Mouse (Mus musculus) left cerebral cortex, adult 11 months (tissue): ENCODE data around the gene Lrrc4.
A peak's percentile ranks its signal among the peaks of the same experiment; 100 is the strongest.

Experiments used
- DNase-seq: peaks from one replicate; pipeline ENCODE4 v3.0.0; 2022; ENCODE audit warnings: low spot score

Gene Lrrc4

DNA sequence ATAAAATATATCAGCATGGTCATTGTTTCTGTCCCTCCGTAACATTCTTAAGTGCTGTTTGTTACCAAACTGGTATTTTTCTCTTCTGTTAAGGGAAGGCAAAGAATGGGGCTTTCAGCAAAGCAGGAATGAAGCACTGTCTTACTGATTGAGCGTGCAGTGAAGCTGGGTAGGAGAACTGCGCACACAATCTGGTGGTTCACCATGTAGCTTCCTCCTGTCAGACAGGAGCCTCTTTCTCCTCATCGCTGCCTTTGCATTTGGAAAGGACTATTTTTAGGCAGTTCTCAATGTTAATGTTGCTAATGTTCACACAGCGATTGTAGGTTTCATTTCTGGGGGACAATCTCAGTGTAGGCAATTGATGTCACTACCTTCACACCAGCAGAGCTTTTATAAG, 162.3 kb downstream of the Lrrc4 start:
- DNase-seq: no peak

- no peak for DNase-seq
These were observed 164.0 kb downstream of the Lrrc4 start for GRCm38 (mm10) chr6:28667586-28667985.

DNA sequence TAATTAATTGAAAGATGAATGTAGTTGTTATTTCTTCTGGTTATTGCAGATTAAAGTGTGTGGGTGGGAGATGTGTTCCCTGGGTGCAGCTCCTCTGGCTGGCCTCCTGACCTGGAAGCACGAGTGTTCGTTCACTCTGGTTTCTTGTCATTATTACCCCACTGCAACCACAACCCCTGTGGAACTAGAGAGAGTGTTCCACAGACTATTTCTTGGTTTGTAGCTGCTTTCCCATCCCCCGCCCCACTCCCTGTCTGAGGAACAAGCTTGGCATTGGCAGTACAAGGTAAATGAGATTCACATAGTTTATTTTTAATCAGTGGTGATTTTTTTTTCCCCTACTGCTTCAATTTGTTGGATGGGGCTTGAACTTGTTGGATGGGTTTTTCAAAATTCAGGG, 166.8 kb downstream of the Lrrc4 start:
- DNase-seq: no peak

DNA sequence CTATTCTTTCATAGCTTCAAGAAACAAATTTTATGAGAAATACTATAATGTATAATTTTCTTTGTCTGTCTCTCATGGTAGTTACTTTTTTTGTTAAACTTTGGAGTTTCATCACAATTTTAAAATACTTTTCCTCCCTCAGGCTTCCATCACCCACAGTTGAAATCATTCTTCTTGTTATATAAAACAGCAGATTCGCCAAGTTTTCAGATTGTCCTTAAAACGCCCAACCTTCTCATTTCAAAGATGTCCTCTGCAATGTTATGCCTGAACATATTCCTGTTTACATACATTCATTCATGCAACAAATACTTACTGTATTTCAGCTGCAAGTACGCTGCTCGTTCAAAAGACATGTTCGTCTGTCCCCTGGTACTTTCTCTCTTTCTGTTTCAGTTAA, 167.9 kb downstream of the Lrrc4 start:
- no peak for DNase-seq

GRCm38 (mm10) chr6:28663004-28663403, 168.5 kb downstream of the Lrrc4 start:
- DNase-seq: no peak

DNA sequence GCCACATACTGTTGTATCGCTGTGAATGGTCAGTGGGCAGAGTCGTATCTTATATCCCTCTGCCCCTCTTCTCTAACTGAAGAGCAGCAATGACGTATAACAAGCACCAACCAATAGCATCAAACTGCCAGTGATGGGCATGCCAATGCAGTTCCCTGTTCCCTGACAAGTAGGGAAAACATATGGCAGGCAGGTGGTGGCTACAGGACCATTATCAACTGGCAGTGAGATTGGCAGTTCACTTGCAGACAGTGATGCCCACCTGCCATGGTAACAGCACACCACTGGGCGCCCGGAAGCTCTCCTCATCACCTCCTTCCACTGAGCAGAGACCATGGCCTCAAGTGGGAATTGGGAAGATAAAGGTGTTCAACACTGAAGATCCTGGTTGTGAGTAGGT, 175.0 kb downstream of the Lrrc4 start:
- no peak for DNase-seq

DNA sequence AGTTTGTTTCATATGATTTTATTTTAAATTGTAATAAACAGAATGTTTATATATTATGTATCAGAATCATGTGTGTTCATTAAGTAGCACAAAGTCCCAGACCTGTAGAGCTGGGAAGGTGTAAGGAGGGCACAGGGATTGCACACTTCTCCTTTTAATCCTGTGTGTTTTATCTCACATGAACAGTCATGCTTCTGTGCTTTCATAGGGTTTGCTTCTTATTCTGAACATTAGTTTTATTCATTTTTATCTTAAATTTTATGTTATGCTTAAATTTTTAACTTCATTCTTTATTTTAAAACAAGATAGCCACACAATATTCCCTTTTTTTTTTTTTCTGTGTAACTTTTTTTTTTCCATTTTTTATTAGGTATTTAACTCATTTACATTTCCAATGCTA, 186.3 kb downstream of the Lrrc4 start:
- no peak for DNase-seq

GRCm38 (mm10) chr6:28642909-28643308, 188.6 kb downstream of the Lrrc4 start:
- no peak for DNase-seq

DNA sequence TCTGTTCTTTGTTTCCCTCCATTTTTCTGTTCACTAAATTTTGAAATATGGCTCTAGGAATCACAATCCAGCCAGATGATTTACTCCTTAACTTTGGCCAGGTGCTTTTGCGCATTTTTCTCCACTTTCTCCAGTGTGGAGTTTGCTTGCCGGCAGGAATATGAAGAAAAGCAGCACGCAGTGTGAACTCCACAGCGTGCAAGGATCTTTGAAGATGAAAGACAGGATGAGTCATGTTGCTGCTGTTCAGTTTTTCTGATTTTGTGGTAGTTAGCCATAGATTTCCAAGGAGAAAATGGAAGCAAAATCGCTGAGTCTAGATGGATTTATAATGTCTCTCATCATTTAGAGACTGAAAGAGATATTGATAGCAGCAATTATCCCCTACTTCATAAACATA, 191.5 kb downstream of the Lrrc4 start:
- no peak for DNase-seq

GRCm38 (mm10) chr6:28635531-28636348, 195.8 kb downstream of the Lrrc4 start:
- no peak for DNase-seq

DNA sequence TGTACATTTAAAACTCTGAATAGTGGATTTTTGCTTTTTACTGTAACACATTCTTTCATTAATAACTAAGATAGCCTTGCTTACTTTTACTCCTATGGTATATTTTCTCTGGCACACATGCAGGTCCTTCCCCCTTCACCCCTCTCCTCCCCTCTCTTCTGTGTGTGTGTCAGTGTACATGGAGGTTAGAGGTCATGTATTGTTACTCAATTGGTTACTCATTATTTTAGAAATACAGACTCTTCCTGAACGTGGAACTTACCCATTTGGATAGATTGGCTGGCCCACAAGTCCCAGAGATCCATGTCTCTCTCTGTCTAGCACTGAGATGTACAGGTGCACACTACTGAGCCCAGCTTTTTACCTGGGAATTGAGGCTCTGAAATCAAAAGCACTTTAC, 196.5 kb downstream of the Lrrc4 start:
- DNase-seq: no peak

GRCm38 (mm10) chr6:28633656-28634055, 197.9 kb downstream of the Lrrc4 start:
- no peak for DNase-seq

DNA sequence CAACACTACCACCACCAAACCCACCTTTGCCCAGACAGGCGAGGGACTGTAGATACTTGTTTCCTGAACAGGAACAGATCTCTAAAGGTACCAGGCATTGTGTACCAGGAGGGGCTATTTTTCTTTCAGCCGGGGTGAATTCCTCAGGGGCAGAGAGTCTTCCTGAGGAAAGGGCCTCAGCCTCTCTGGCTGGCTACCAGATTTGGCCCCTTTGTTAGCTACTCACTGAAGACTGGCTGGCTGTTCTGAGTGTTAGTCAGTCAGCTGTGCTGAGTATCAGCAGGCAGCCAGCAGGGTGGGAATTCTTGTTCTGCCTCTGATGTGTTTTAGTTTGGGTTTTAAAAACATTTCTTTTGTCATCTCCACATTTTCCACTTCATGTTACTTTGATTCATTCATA, 198.4 kb downstream of the Lrrc4 start:
- no peak for DNase-seq

DNA sequence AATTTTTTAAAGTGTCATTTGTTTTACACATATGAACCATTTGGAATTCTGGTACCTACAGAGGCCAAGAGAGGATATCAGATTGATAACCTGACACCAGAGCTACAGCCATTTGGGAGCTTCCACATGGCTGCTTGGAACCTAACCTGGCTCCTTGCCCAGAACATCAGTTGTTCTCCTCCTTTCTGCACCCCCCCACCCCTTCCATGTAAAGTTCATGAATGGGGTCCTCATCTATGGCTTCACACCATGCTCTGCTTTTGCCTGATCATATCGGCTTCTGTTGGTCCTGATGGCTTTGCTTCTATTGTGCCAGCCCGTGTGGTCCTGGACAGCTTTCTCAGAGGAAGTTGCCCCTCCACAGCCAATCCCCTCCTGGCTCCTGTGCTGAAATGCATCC, 200.6 kb downstream of the Lrrc4 start:
- no peak for DNase-seq

- DNase-seq: no peak
These were observed 201.7 kb downstream of the Lrrc4 start for GRCm38 (mm10) chr6:28629866-28630265.

DNA sequence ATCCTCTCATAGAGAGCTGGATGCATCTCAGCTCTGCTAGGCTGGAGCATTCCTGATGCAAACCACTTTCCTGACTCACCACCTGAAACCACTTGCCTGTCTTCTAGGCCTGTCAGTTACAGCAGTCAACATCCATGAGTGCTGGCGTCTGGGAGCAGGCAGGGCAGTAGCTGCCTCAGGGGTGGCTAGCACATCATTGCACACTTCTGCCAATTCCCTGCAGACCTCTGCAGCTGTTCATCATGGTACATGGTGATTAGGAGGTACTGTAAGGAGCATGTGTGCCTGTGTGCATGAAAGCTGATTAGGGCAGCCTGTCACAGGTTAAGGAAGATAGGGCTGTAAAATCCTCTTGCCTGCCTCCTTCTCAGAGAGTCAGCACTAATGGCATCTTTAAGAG, 203.1 kb downstream of the Lrrc4 start:
- no peak for DNase-seq

DNA sequence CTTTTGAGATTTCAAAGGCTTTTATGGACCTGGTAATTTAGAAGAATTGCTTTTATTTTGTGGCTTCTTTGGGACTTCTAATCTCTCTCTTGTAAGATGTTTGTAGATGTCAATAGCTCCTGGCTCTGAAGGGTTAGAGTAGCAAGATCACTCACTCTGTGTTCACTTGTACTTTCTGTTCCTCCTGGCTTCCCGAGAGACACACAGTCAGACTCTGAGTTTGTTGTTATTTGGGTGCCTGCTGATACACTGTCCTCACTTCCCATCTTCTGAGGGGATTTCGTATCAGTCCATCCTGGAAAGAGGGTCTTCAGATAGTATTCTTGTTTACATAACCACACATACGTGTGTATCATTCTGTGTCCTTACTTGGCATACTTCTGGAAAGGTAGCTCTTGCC, 208.6 kb downstream of the Lrrc4 start:
- no peak for DNase-seq

DNA sequence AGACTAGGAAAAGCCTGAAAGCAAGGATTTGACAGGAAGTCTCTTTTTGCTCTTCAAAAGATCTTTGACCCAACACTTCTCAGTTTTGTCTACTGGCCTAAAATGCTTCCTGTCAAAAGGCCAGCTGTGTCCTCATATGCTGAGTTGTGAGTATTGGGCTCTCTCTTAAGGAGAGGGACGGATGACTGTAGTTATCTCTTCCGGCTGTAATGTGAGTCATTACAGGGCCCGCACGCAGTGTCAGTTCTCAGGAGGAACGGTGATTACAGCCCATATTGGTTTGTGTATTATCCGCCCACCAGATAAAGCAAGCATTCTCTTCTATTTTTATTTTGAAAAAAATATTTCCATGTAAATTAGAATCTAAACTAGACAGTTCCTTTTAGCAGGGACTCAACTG, 209.0 kb downstream of the Lrrc4 start:
- DNase-seq: no peak

DNA sequence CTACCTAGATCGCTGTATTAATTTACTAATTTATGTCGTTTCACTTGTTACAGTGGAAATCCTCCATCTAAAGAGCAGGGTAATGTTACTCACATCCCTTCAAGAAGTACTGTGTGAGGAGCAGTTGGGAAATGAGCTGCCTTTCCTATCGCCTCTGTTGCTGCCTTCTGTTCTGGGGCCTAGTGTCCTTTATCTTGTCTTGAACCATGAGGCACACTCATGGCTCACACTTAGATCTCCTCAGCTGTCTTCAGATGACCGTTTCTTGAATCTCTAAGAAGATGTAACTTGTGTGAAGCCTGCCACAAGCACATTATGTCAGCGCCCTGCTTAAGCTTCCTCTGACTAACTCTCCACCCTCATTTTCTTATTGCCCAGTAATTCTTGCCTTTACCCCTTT, 209.6 kb downstream of the Lrrc4 start:
- DNase-seq: no peak

- DNase-seq: no peak
These were observed 210.1 kb downstream of the Lrrc4 start for GRCm38 (mm10) chr6:28621431-28621830.

- DNase-seq: peak; percentile 27
These were observed 212.8 kb downstream of the Lrrc4 start for GRCm38 (mm10) chr6:28618751-28619153.

DNA sequence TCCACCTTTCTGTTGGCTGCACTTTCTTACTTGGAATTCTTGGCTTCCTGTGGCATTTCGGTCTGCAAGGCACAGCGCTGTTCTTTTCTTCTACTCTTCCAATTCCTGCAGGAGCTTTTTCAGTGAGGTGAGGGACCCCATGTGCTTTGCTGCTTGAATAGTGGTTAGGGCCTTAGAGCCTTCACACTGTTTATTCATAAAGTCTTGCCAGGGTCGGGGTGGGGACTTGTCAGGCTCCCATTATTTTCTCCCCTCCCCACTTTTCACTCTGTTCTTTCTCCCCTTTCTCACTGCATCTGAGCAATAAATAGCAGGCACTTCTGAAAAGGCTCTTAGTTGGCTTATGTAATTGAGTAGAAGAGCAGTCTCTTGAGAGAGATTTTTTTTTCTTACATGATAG, 213.2 kb downstream of the Lrrc4 start:
- no peak for DNase-seq

GRCm38 (mm10) chr6:28615966-28616365, 215.6 kb downstream of the Lrrc4 start:
- no peak for DNase-seq

GRCm38 (mm10) chr6:28615408-28615807, 216.1 kb downstream of the Lrrc4 start:
- peak; percentile 35 for DNase-seq
